Mouse (Mus musculus): ENCODE results near the gene Actl7a. TPM values are rescaled to one million over a fixed set of nuclear protein-coding genes. Genes with fewer than 3 reads are reported as not detected.

Actl7a gene
- total RNA-seq, 2 experiments from 2014 or later = not detected

DNA sequence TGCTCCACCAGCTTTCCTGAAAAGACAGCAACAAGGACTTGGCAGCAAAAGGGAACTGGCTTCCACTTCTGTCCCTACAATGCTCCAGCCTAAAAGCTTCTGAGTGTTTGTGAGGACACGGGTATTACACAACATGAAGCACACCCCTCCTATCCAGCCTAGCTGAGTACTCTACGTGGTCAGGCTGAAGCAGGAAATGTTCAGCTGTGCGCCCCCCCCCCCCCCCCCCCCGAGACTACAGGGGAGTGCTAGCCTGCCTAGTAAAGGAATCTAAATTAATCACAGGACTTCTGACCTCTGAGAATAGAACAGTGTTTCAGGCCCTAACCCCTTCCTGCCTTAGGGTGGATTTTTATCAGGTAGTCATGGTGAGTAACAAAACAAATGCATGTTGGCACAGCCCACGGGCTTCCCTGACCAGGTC lies 24.7 kb downstream of the Actl7a start:
- no peak for DNase-seq

DNA sequence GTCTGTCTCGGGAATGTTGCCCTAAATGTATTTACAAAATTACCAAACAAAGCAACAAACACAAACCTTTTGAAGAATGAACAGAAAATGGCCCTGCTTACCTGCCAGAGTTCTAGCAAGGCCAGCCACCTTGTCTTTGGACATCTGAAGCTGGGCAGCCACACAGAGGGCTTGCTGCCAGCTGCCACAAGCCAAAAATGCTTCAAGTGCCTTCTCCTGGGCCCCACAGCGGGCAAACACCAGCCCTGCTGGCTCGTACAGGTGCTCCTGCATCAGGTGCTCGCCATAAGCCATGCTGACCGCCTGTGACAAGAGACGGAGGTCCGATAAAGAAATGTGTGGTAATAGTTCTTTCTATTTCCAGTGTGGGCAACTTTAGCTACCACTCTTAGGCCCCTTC lies 25.7 kb downstream of the Actl7a start:
- no peak for DNase-seq

DNA sequence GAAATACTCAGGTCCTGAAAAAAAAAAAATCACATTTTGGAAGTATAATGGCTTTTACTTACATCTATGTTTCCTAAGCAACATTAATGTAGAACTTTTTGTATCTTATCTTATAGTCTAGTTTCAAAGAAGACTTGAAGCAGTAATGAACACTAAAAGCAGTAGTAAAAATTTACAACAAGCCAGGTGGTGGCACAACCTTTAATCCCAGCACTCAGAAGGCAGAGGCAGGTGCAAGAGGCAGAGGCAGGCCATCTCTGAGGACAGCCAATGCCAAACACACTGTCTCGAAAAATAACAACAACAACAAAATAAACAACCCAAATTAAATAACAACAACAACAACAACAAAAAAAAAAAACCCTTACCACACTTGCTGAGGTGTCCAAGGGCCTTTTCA lies 27.9 kb downstream of the Actl7a start:
- DNase-seq = no peak

DNA sequence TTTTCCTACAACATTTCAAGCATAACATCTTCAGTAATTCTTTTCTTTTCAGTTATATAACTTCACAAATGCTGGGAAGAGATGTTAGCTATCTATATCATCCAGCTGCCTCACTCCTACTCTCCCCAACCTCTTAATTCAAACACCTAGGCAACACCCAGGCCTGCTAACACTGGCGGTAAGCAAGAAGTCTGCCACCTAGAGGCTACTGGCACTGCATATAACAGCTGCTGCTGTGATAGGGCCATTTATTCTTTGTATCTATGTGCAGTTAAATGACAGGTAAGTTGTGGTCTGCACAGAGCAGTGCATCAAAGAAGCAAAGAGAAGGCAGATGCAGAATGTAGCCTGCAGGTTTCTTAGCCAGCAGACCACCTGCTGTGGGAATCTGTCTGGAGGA lies 48.2 kb downstream of the Actl7a start:
- DNase-seq = no peak

Other genes starting within 250 kb of the Actl7a start
- not detected for gene Gm26657, start 3.3 kb upstream of the Actl7a start, total RNA-seq (2021)
- gene Actl7b, start 2.0 kb upstream of the Actl7a start, total RNA-seq (2021) = not detected
- 10 to 100 TPM; 19.4 to 20.5 TPM for gene Elp1, start 58.9 kb downstream of the Actl7a start, total RNA-seq (2021)
- gene Fam206a, start 58.9 kb downstream of the Actl7a start, total RNA-seq (2021) = 1 to 10 TPM; 1.7 TPM
- 10 to 100 TPM in 1 of 2 experiments, 1 to 10 TPM in 1; 9.9 to 11.7 TPM for gene Ctnnal1, start 121.8 kb downstream of the Actl7a start, total RNA-seq (2021)
- 10 to 100 TPM; 17.1 to 19.2 TPM for gene Tmem245, start 204.0 kb downstream of the Actl7a start, total RNA-seq (2021)
- gene Frrs1l, start 247.0 kb downstream of the Actl7a start, total RNA-seq (2021) = not detected